In genomic region chr2:71872141-71872540, GRCm38 (mm10) we compare ENCODE assay signal across 7 mouse cellular contexts. TPM values are rescaled to one million over a fixed set of nuclear protein-coding genes. Genes with fewer than 3 reads are reported as not detected.
DNase-seq lines count a peak whose midpoint lies in the region; ATAC-seq and TF ChIP-seq lines count a peak whose summit lies in the region.

No protein-coding gene starts in this region.

- H3K9me3 ChIP-seq in limb, embryonic 12.5 days = no peaks in the 10 kb centered on the region
- H3K9me3 ChIP-seq in limb, embryonic 10.5 days (replicated peaks) = no peaks in the 10 kb centered on the region
- H3K9me3 ChIP-seq in embryonic facial prominence, embryonic 15.5 days (replicated peaks) = no peaks in the 10 kb centered on the region
- no peaks in the 10 kb centered on the region for H3K9me3 ChIP-seq in hindbrain, postnatal 0 days (ENCODE audit: low read length)
- no peaks in the 10 kb centered on the region for H3K9me3 ChIP-seq in neural tube, embryonic 15.5 days (replicated peaks)

- TF ChIP-seq CTCF in hindbrain, postnatal 0 days (IDR thresholded peaks at IDR 0.05; ENCODE audit: low read depth) = no peak

- 82% methylated on average over 10 of the region's 10 CpGs for WGBS in limb, embryonic 12.5 days
- 81% methylated on average over 10 of the region's 10 CpGs for WGBS in limb, embryonic 10.5 days
- WGBS in embryonic facial prominence, embryonic 15.5 days = 81% methylated on average over 10 of the region's 10 CpGs
- WGBS in hindbrain, postnatal 0 days = 84% methylated on average over 10 of the region's 10 CpGs
- WGBS in neural tube, embryonic 15.5 days = 84% methylated on average over 10 of the region's 10 CpGs

- no peaks in the 10 kb centered on the region for H3K36me3 ChIP-seq in limb, embryonic 12.5 days
- no peaks in the 10 kb centered on the region; the same call in 1 of the 2 replicates for H3K36me3 ChIP-seq in limb, embryonic 10.5 days
- H3K36me3 ChIP-seq in embryonic facial prominence, embryonic 15.5 days = no peaks in the 10 kb centered on the region
- H3K36me3 ChIP-seq in hindbrain, postnatal 0 days (ENCODE audit: insufficient read depth, low read length) = no peaks in the 10 kb centered on the region
- H3K36me3 ChIP-seq in neural tube, embryonic 15.5 days = no peaks in the 10 kb centered on the region

- H3K4me3 ChIP-seq in limb, embryonic 12.5 days (replicated peaks) = no peak overlapping the region
- no peak overlapping the region for H3K4me3 ChIP-seq in limb, embryonic 10.5 days
- H3K4me3 ChIP-seq in embryonic facial prominence, embryonic 15.5 days (replicated peaks) = peak overlapping the region; percentile 77
- no peak overlapping the region for H3K4me3 ChIP-seq in hindbrain, postnatal 0 days (ENCODE audit: low read length)
- H3K4me3 ChIP-seq in neural tube, embryonic 15.5 days (replicated peaks) = peak overlapping the region; percentile 81

- peak overlapping the region; percentile 70 for H3K4me2 ChIP-seq in limb, embryonic 12.5 days
- peak overlapping the region; percentile 84; the same call in 1 of the 2 replicates for H3K4me2 ChIP-seq in embryonic facial prominence, embryonic 15.5 days (replicated peaks)
- H3K4me2 ChIP-seq in hindbrain, postnatal 0 days (ENCODE audit: low read depth, low read length) = peak overlapping the region; percentile 96; the same call in 1 of the 2 replicates
- peak overlapping the region; percentile 89; the same call in 1 of the 2 replicates for H3K4me2 ChIP-seq in neural tube, embryonic 15.5 days

- DNase-seq in limb, embryonic 10.5 days (ENCODE audit: low spot score) = no peak
- no peak for DNase-seq in hindbrain, postnatal 0 days (ENCODE audit: low spot score)
- DNase-seq in ovary, postnatal 10 days (ENCODE audit: low spot score) = no peak
- DNase-seq in adrenal gland, adult 8-10 months = no peak

- peaks cover 19% of the 10 kb centered on the region; the same call in 1 of the 2 replicates for H3K4me1 ChIP-seq in limb, embryonic 12.5 days (replicated peaks)
- peaks cover 31% of the 10 kb centered on the region for H3K4me1 ChIP-seq in limb, embryonic 10.5 days
- H3K4me1 ChIP-seq in embryonic facial prominence, embryonic 15.5 days = peaks cover 19% of the 10 kb centered on the region
- no peaks in the 10 kb centered on the region for H3K4me1 ChIP-seq in hindbrain, postnatal 0 days (ENCODE audit: insufficient read depth, low read length)
- H3K4me1 ChIP-seq in neural tube, embryonic 15.5 days = peaks cover 16% of the 10 kb centered on the region

- no peaks in the 10 kb centered on the region for H3K27me3 ChIP-seq in limb, embryonic 12.5 days
- H3K27me3 ChIP-seq in limb, embryonic 10.5 days (ENCODE audit: low read depth, poor library complexity, severe bottlenecking) = no peaks in the 10 kb centered on the region
- no peaks in the 10 kb centered on the region for H3K27me3 ChIP-seq in embryonic facial prominence, embryonic 15.5 days
- no peaks in the 10 kb centered on the region for H3K27me3 ChIP-seq in hindbrain, postnatal 0 days (ENCODE audit: insufficient read depth, low read length)
- peaks cover 4% of the 10 kb centered on the region; the same call in 1 of the 2 replicates for H3K27me3 ChIP-seq in neural tube, embryonic 15.5 days (replicated peaks)

- no peak for ATAC-seq in limb, embryonic 12.5 days (ENCODE audit: insufficient number of reproducible peaks, insufficient read depth, low FRiP score, low TSS enrichment, low read depth)
- ATAC-seq in embryonic facial prominence, embryonic 15.5 days (ENCODE audit: insufficient number of reproducible peaks, low FRiP score, low TSS enrichment, low read depth) = no peak
- ATAC-seq in hindbrain, postnatal 0 days = no peak
- ATAC-seq in neural tube, embryonic 15.5 days (ENCODE audit: low FRiP score) = no peak

- H3K27ac ChIP-seq in limb, embryonic 12.5 days = no peak overlapping the region
- H3K27ac ChIP-seq in limb, embryonic 10.5 days = no peak overlapping the region
- 0 out of 2 replicates have a peak overlapping the region, but pooled peaks have one; percentile 84 for H3K27ac ChIP-seq in embryonic facial prominence, embryonic 15.5 days (replicated peaks)
- H3K27ac ChIP-seq in hindbrain, postnatal 0 days = no peak overlapping the region
- no peak overlapping the region for H3K27ac ChIP-seq in neural tube, embryonic 15.5 days (replicated peaks)

- H3K9ac ChIP-seq in limb, embryonic 12.5 days (replicated peaks) = no peak overlapping the region
- H3K9ac ChIP-seq in embryonic facial prominence, embryonic 15.5 days = no peak overlapping the region
- H3K9ac ChIP-seq in hindbrain, postnatal 0 days (replicated peaks; ENCODE audit: low read length) = no peak overlapping the region
- H3K9ac ChIP-seq in neural tube, embryonic 15.5 days (replicated peaks) = no peak overlapping the region

RNA-seq across cellular contexts. Expression of gene Pdk1, which starts 0.9 kb away (rescaled TPM):
- 54.1 and 54.8 TPM in 2 replicates for polyA plus RNA-seq in limb, embryonic 12.5 days (2016; fragmentation: Nextera tagmentation; extraction: Ambion mirVana)
- 45.4 and 46.8 TPM in 2 replicates for polyA plus RNA-seq in limb, embryonic 10.5 days (2016; fragmentation: Nextera tagmentation; extraction: Ambion mirVana)
- polyA plus RNA-seq in embryonic facial prominence, embryonic 15.5 days (2015; fragmentation: Nextera tagmentation; extraction: Ambion mirVana) = 49.0 and 58.1 TPM in 2 replicates
- 51.7 and 53.4 TPM in 2 replicates for total RNA-seq in hindbrain, postnatal 0 days (2014; rRNA removed)
- polyA plus RNA-seq in hindbrain, postnatal 0 days (2015; fragmentation: Nextera tagmentation; extraction: Ambion mirVana) = 18.5 and 19.7 TPM in 2 replicates
- polyA plus RNA-seq in neural tube, embryonic 15.5 days (2015; fragmentation: Nextera tagmentation; extraction: Ambion mirVana) = 18.4 and 26.4 TPM in 2 replicates
- 10 to 100 TPM; 24.3 to 40.4 (median 31.7) TPM for total RNA-seq in adrenal gland, adult 8-10 months (2022)

Comparison
In these comparisons a context has a peak if more than half of its experiments do, and no peak if none do; other contexts are left out.
1. H3K4me3 ChIP-seq: peak in embryonic facial prominence, embryonic 15.5 days (single experiment) and neural tube, embryonic 15.5 days (single experiment); none in limb, embryonic 12.5 days (single experiment), limb, embryonic 10.5 days (single experiment) and hindbrain, postnatal 0 days (single experiment).
2. Peak in every context shown above with its lines, with median percentiles within 50 percentile points of each other: H3K4me2 ChIP-seq.